Mouse (Mus musculus) cerebellum, postnatal 10 days (tissue): ENCODE data around the gene Rpl29.

Source experiments
- DNase-seq, 2 experiments: peaks; one replicate each; pipeline ENCODE4 v3.0.0; 2021; ENCODE audit warnings: mixed read lengths in 2 of 2

Gene Rpl29

DNA sequence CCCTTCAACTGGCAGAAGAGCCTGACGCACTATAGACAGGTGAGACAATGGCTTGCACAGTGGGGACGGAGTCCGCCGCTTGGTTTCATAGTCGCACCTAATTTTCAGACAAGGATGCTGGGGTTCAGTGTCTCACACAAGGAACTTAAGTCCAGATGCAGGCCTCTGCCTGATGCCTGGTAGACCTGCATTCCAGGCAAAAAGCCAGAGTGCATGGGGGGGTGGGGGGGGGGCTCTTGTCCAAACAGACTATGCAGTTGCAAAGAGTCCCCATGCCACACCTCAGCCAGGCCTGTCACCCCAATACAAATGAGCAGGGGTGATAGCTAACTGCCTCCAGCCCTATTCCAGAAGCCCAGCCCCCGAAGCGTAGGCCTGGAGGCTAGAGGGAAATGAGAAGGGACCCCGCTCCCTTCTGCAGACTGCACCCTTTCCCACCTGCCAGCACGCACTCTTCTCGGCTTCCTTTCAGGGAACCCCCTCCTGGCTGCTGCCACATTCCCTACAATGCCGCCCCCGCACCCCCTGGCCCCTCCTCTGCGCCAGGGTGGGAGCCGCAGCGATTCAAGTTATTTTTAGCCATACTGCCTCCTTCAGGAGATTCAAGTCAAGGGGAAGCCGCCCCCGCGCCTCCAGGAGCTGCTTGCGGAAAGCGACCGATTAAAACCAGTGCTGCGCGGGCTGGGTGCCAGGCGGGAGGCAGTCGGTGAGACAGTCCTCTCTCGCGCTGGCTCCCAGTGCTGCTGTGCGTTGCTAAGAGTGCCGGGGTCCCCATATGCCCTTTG, 11.2 kb upstream of the Rpl29 start:
- DNase-seq = peak; percentile 93

DNA sequence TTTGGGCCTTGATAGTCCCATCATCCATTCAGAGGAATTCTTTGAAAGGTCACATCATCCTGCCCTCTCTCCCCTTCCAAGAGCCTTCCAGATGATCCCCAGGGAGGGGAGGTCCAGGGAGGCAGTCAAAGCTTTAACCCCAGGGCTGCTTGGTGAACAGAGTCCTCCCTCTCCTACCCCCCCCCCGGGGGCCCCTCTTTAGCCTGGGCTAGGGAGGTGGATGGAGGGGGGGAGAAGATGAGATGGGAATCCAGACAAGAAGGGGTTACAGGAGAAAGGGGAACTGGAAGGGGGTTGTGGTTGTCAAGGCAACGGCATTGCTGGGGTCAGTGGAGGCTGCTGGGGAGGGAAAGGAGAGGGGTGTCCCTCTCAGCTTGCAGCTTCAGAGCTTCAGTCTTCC, 8.6 kb upstream of the Rpl29 start:
- DNase-seq = no peak

DNA sequence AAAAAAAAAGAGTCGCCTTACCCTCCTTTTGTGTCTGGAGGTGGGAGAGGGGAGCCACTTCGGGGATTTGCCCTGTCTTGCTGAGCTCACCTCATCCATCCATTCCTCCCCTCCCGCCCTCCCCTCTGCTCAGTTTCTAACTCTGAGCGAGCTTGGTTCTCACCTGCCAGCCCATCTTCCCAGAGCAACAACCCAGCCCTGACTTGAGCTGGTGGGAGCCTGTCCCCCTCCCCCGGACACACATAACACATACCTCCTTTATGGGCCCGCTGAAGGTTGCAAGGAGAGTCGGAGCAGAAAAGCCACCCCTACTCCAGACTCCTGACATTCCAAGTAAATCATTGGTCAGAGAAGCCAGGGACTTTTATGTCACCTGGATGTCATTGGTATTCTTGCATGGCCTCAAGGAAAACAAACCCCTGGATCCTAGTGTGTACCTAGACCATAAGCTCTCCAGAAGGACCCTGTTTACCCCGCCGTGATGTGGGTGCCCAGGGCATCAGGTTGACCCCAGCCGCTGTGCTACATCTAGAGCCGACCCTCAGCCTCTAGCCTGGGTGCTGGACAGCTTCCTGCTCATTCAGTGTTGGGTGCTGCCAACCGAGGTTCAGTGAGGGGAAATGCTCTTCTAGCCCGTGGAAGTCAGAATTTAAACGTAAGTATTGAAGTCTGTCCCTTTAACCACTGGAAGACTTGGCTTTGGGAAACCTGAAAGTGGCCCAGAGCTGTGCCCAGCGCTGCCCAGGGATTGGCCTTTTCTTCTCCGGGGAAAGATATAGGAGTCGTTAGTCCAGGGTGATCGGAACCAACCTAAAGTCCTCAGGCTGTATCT, 8.0 kb upstream of the Rpl29 start:
- no peak for DNase-seq

DNA sequence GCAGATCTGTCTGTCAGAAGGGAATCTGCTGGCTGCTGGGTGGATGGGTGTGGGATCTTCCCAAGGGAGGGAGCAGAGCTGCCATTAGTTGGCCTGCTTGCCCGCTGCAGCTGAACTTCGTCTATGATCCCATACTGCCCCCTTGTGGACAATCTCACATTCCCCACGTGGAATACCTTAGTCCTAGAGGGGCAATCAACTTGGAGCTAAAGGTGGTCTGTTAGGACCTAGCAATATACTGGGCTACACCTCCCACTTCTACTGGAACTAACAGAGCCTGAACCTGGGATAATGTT, 7.4 kb upstream of the Rpl29 start:
- peak; percentile 94 to 98 for DNase-seq

DNA sequence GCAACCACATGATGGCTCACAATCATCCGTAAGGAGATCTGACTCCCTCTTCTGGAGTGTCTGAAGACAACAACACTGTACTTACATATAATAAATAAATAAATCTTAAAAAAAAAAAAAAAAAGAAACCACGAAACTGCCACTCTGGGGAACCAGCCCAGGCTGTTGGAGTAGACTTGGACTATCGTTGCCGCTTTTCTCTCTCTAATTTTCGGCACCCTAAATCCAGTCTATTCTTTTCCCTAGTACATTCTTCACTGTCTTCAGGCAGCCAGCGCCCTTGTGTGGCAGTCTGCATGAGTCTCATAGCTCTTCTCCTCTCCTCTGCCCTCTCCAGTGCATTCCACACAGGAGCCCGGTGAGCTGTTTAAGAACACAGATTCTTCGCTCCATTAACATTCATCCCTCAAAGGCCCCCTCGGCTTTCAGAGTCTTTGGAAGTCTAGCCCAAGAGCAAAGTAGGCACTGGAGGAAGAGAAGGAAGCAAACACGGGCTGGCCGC, 484 bp upstream of the Rpl29 start:
- no peak for DNase-seq

DNA sequence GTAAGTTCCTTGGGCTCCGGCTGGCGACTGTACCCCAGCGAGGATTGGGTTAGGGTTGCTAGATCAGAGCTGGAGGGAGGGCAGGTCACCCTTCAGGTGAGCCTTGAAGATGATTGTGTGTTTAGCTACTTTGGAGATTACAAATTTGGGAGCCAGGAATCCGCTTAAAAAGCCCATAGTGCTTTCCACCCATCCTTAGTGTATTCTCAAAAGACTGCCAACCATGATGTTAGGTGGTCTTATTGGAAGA, 686 bp downstream of the Rpl29 start:
- no peak for DNase-seq

DNA sequence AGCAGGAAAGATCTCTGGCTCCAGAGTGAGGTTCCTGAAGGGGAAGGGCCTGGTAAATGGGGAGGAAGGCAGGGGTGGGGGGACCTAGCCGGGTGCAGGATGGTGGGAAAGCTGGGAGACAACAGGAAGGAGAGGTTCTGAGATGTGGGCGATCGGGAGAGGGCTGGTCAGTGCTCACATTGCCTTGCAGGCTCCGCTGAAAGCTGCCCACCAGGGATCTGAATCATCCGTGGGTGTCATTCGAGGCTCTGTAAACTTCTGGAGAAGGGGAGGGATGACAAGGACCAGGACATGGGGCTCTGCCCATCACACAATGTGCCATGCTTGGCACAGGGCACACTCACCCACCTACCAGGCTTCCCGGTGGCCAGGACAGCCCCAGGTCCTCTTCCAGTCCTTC, 4.1 kb downstream of the Rpl29 start:
- no peak for DNase-seq

DNA sequence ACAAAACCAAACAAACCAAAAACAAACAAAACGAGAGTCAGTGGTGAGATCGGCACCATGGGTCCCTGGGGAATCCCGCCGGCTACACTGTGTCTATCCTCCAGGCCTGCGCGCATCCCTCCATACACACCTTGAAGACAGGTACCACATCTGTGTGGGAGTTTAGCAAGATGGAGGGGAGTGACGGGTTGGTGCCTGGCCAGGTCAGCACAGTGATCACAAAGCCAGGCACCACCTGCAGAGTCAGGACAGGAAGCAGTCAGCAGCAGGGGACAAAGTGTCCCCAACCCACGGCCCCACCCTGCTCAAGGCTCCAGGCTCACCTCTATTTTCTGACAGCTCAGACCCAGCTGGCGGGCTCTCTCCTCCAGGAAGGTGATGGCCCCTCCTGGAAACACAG, 7.3 kb downstream of the Rpl29 start:
- no peak for DNase-seq

DNA sequence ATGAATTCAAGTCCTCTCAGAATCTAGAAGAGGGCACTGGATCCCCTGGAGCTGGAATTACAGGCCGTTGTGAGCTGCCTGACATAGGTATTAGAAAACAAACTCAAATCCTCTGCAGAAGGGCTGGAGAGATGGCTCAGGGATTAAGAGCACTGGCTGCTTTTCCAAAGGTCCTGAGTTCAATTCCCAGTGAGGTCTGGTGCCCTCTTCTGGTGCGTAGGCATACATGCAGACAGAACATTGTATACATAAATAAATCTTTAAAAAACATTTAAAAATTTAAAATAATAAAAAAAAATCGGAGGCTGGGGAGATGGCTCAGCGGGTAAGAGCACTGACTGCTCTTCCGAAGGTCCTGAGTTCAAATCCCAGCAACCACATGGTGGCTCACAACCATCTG, 13.4 kb downstream of the Rpl29 start:
- DNase-seq = no peak

DNA sequence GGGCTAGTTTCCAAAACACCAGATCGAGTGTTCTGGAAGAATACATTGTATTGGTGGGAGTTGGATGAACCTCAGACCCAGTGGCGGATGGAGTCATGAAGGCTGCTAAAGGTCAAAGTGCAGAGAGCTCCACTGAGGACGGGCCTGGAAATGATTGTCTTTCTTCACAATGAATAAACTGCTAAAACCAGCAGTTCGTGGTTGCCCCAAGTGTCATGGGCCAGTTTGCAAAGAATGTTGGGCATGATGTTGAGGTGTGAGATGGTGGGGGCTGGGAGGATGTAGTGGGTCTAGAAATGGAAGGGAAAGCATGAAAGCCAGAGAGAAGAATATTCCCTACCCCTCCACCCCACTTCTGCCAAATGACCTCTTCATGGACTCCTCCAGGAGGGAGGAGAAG, 15.6 kb downstream of the Rpl29 start:
- no peak for DNase-seq

DNA sequence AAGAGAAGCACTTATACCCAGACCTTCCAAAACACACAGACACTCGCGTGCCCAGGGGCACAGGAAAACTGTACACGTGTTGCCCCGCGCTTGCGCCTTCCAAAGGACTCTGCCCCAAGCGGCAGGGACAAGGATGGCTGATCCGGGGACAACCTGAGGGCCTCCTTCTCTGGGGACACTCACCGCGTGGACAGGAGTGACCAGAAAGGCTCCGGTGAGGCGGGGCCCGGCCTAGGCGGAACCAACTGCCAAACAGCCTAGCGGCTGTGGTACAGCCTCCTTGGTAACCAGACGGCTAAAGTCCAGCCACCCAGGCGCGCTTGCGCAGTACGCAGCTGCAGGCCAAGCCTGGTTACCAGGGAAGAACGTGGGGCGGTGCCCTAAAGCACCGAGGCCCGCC, 18.1 kb downstream of the Rpl29 start, which contains the start of the genes Abhd14b and Abhd14a:
TSS of gene Abhd14b (plus strand) at position 112 of the 400 bp plus-strand sequence.
TSS of gene Abhd14a (minus strand) at position 331 of the 400 bp plus-strand sequence.
- DNase-seq = peak; percentile 94 to 97

DNA sequence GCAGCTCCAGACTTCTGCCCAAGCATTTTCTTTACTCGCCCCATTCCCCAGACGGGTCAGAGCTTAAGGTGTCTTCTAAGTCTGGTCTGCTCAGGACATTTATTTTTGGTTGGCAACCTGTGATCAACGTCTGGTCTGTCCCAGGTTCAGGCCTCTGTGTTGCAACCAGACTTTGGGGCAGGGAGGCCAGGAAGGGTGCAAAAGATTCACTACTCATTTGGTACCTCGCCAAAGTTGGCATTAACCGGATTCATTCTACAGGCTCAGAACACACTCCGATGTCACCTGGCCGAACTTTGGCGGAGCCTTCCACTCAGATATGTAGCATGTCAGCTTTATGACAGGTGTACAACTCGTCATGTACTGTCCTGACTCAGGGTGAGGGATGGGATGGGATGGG, 18.7 kb downstream of the Rpl29 start:
- no peak for DNase-seq

DNA sequence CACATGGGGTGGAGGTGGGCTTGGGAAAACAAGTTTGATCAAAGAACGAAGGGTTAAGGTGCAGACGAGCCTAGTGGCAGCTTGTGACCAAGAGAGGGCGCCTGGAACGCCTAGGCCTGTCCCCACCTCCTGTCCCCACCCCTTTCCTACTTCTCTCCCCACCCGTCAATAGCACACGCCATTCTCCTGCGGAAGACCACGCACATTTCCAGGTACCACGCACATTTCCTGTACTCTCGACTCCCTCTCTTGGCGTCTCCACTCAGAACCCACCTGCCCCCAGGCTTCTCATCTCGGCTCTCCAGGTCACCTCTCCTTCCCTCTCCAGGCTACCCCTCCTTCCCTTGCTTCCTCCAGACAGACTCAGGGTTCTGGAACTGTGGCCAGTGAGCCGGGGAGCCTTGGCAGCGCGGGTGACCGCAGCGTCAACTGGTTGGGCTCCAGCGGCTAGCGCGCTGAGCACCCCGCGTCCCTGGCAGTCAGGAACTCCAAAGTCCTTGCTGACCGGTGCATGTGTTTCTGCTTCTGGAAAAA, 19.3 kb downstream of the Rpl29 start:
- DNase-seq = peak; percentile 89

DNA sequence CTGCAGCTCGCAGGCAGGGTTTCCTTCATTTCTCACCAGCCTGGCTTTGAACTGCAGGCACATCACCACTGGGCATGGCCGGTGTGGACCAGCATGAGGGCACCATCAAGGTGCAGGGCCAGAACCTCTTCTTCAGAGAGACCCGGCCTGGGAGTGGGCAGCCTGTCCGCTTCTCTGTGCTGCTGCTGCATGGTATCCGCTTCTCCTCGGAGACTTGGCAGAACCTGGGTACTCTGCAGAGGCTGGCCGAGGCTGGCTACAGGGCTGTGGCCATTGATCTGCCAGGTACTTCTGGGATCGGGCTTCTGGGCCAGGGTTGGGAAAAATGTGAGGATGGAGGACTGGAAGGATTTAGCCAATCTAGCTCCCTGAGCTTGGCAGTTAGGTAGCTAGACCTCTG, 20.7 kb downstream of the Rpl29 start:
- DNase-seq = no peak

DNA sequence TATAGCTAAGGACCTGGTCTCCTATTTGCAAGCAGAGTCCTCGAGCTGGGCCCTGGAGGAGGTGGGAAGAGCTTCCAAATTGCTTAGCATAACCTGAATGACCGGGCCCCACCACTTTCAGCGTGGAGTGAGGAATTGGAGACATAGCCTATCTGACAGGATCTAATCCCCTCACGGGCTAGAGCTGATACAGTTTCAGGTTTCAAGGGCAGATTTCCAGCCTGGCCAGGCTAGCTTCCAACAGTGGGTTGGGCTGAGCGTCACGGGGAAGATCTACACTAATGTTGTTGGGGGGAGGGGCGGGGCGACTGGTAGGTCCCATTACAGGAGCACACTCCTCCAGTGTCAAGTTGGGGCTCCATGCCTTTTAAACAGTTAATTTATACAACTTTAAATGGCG, 21.4 kb downstream of the Rpl29 start:
- peak; percentile 91 to 92 for DNase-seq

DNA sequence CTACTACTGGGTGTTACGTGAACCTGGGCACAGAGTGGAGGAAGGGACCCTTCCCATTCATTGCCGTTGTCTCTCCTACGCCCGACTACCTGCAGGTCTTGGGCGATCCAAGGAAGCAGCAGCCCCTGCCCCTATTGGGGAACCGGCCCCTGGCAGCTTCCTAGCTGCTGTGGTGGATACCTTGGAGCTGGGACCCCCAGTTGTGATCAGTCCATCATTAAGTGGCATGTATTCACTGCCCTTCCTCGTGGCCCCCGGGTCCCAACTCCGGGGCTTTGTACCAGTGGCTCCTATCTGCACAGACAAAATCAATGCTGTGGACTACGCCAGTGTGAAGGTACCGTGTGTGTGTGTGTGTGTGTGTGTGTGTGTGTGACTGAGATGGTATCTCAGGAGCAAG, 22.0 kb downstream of the Rpl29 start:
- DNase-seq = no peak

DNA sequence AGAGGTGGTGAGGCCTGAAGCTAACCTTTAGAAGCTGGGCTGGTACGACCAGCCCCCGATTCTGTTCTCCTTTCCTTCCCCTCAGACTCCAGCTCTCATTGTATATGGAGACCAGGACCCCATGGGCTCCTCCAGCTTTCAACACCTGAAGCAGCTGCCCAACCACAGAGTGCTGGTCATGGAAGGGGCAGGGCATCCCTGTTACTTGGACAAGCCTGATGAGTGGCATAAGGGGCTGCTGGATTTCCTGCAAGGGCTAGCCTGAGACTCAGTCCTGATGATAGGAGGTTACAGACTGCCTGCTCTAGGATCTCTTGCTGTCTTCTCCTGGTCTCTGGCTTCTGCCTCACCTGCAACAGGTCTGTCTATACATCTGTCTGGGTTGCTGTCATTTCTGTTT, 22.6 kb downstream of the Rpl29 start:
- DNase-seq = no peak

DNA sequence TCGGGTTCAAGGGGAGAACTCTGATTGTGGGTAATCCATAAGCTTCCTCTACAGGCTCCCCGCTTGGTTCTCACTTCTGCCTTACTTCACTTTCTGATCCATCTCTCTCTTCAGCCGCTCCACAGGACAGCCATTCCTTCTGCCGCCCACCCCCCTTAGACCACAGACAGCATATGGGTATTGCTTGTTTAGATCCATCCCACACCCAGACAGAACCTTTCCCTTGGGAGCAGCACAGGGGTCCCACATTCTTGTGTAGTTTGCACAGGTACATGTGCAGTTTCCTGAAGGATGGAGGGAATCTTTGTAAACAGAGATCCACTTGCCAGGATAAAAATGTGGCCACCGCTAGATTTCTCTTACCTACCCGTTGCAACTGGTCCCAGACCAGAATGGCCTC, 23.1 kb downstream of the Rpl29 start:
- peak in 1 of 2 experiments; percentile 59 for DNase-seq

DNA sequence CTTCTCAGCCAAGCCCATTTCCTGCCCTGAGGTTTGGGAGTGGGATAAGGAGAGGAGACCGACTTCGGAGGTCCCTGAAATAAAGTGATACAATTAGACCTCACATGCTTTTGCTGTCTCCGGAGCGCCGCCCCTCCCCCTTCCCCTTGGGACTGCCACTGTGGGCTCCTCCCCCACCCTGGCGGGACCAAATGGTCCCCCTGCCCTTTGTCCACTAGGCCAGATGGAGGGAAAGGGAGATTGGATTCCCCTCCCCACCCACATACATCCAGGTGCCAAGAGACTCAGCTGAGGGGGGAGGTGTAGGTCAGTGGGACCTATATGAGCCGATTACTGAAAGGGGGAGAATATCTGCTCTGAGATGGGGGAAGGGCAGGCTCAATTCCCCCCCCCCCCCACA, 23.6 kb downstream of the Rpl29 start:
- peak; percentile 95 for DNase-seq

DNA sequence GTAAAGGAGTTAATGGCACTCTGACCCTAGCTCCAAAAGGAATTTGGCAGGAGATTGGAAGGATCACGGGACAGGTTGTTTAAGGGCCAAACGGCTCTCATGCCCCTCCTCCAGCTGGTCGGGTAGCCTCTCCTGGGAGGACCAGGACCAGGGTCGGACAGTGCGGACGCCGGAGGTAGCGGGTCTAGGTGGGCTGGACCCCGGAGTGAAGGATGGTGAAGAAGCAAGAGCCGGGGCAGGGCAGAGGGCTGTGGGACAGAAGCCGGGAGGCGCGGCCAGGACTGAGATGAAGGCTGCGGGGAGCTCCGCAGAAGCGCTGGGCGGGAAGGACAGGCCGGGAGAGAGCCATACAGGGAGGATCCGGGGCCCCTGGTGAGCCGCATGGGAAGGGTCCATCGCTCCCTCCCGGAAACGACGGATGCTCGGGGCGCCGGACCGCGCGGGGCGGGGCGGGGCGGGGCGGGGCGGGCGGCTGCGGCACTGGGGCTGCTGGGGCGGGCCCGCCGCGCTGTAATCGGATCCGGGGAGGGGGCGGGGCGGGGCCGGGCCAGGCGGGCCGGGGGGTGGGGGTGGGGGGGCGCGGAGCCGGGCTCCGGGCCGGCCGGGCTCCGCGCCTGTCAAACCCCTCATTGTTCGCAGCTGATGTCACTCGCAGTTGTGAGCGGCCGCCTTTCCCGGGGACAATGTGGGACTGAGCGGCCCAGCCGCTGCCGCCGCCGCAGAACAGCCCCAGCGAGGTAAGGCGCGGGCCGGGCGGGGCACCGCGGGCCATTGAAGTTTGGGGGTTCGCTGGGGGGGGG, 24.2 kb downstream of the Rpl29 start, which contains the start of gene Pcbp4:
TSS of gene Pcbp4 (plus strand) at position 21 of the 800 bp plus-strand sequence.
- peak; percentile 83 to 84 for DNase-seq

DNA sequence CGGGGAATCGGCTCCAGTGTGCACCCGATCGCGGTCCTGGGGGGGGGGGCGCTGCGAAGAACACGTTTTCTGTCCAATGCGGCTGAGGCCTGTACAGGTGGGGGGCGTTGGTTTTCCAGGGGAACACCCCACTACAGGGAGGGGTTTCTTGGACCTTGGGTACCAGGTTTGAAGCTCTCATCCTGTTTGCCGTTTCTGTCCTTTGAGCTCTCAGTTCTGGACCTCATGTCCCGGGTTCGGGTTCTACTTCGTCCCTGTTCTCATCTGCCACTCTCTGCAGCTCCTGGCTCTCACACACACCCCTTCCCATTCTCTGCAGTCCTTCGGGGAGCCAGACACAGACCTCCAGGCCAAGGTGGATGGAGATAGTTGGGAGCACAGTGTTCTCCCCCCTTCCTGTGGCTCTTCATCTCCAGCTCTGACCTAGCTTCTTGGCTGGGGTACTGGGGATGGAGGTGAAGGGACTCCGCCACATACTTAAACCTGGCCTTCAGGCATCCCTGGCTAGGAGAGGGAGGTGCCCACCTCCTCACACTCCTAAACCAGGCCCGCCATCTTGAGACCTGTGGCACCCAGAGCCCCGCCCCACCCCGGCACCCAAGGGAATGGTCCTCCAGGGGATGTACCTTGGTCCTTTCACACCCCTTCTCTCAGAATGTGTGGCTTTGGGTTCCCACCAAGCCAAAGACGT, 25.0 kb downstream of the Rpl29 start:
- peak; percentile 76 to 79 for DNase-seq

DNA sequence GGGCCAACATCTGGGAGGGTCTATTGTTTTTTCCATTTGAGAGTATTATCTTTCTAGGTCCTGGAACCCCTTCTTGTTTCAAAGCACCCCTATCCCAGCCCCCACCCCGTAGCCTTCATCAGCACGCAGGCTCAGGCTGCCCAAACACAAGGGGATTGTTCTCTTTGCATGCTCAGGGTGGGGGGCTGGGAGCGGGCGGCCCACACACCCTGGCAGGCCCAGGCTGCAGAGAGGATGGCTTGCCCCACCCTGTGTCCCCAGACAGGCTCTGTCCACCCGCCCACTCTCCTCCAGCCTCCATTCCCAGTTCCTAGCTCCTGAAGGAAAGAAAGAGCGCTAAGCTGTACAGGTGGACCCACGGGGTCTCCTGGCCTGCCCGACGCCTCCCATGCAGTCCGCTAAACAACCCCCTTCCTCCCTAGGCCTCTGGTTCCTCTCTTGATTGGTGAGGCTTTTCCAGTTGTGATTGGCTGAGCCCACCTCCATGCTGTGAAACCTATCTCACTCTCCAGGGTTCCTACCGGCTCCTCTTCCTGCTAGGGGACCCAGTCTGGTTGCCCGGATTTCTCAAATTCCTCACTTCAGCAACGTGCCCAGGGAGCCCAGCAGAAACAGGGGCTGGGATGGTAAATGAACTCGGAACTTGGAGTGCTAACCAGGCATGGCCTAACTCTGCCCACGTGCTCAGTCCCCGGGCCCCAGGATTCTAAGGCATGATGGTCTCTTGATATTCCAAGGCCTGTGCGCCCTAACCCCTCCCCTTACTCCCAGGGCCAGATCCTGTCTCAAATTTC, 25.8 kb downstream of the Rpl29 start:
- peak in 1 of 2 experiments; percentile 55 for DNase-seq
